Mouse (Mus musculus): ENCODE results near the gene Kremen1.

- TF ChIP-seq CTCF (IDR thresholded peaks at IDR 0.05; ENCODE audit: extremely low read depth, insufficient read depth, insufficient read length, insufficient replicate concordance) = no peak
- TF ChIP-seq POLR2A (IDR thresholded peaks at IDR 0.05; ENCODE audit: low read depth, low read length) = no peak
Observed at GRCm38 (mm10) chr11:5261508-5262392, at the start of gene Kremen1.

Measured in spleen, adult 2 months (tissue).